Mouse (Mus musculus): ENCODE data around the gene Cdkn2b. TPM values are rescaled to one million over a fixed set of nuclear protein-coding genes. Genes with fewer than 3 reads are reported as not detected.

The Cdkn2b gene
- polyA plus RNA-seq, 1 experiment from 2014 or later: 0.75 TPM

DNA sequence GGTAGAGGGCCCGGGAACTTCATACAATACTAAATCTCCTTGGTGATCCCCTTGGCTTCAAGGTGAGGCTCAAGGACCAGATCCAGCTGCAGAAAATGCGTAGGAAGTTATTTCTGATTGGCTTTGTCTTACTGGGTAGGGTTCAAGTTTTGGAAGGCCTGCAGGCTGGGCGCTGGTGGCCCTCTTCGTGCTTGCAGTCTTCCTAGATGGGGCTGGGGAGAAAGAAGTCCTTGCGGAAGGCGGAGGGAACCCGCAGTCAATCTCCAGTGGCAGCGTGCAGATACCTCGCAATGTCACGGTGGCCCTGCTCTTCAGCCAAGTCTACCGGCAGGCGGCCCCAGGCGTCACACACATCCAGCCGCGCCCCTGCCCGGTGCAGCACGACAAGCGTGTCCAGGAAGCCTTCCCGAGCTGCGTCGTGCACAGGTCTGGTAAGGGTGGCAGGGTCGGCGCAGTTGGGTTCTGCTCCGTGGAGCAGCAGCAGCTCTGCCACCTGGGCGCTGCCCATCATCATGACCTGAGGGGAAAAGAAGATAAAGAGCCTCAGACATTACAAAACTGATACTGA, 4.0 kb downstream of the Cdkn2b start:
- H3K9me3 ChIP-seq: no peaks in the 10 kb centered on the region
- WGBS: 3% methylated on average over 25 of the region's 25 CpGs
- no peak for ATAC-seq (ENCODE audit: extremely low read depth, insufficient number of reproducible peaks, low FRiP score, low TSS enrichment)
- no peak overlapping the region for H3K27ac ChIP-seq (replicated peaks)
- no peaks in the 10 kb centered on the region for H3K36me3 ChIP-seq
- 0 out of 2 replicates have a peak overlapping the region, but pooled peaks have one; percentile 11 for H3K4me2 ChIP-seq
- H3K4me3 ChIP-seq: no peak overlapping the region
- peaks cover 90% of the 10 kb centered on the region for H3K27me3 ChIP-seq (replicated peaks)
- H3K9ac ChIP-seq: no peak overlapping the region
- H3K4me1 ChIP-seq: peaks cover 17% of the 10 kb centered on the region

DNA sequence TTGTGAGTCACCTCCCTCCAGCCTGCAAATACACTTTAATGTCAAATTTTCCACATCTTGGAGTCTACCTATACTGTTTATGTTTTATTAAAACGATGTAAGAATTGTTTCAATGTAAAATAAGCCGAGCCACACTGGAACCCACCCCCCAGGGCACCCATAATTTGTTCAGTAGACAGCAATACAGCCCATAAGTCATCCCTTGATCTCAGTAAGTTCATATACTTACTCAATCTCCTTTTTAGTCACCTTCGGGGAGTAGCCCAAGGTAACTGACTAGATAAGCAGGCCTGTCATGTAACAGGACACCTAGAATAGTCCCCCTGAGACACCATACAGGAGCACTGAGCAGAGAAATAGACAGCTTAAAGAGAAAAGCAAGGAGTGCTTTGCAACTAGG, 5.1 kb downstream of the Cdkn2b start:
- 8% methylated on average over 3 of the region's 3 CpGs for WGBS
- no peak for ATAC-seq (ENCODE audit: extremely low read depth, insufficient number of reproducible peaks, low FRiP score, low TSS enrichment)
- no peaks in the 10 kb centered on the region for H3K9me3 ChIP-seq
- peaks cover 13% of the 10 kb centered on the region for H3K4me1 ChIP-seq
- H3K4me2 ChIP-seq: no peak overlapping the region
- H3K4me3 ChIP-seq: no peak overlapping the region
- no peaks in the 10 kb centered on the region for H3K36me3 ChIP-seq
- no peak overlapping the region for H3K27ac ChIP-seq (replicated peaks)
- no peak overlapping the region for H3K9ac ChIP-seq
- H3K27me3 ChIP-seq (replicated peaks): peaks cover 95% of the 10 kb centered on the region

GRCm38 (mm10) chr4:89303281-89303995, 7.4 kb downstream of the Cdkn2b start:
- Histone ChIP-seq H3K4me2 (peak overlapping the region; percentile 48), H3K4me3 (0 out of 2 replicates have a peak overlapping the region, but pooled peaks have one; percentile 14), H3K9me3 (no peaks in the 10 kb centered on the region), H3K36me3 (no peaks in the 10 kb centered on the region), H3K9ac (no peak overlapping the region), H3K4me1 (0 out of 2 replicates have a peak, but pooled peaks cover 5% of the 10 kb centered on the region), H3K27me3 (replicated peaks) (peaks cover 94% of the 10 kb centered on the region), H3K27ac (replicated peaks) (no peak overlapping the region)
- no peak for ATAC-seq (ENCODE audit: extremely low read depth, insufficient number of reproducible peaks, low FRiP score, low TSS enrichment)
- 2% methylated on average over 14 of the region's 14 CpGs for WGBS

GRCm38 (mm10) chr4:89302129-89302528, 8.7 kb downstream of the Cdkn2b start:
- peaks cover 92% of the 10 kb centered on the region for H3K27me3 ChIP-seq (replicated peaks)
- H3K4me1 ChIP-seq: 0 out of 2 replicates have a peak, but pooled peaks cover 5% of the 10 kb centered on the region
- ATAC-seq (ENCODE audit: extremely low read depth, insufficient number of reproducible peaks, low FRiP score, low TSS enrichment): no peak
- no peaks in the 10 kb centered on the region for H3K36me3 ChIP-seq
- no peak overlapping the region for H3K27ac ChIP-seq (replicated peaks)
- no peak overlapping the region for H3K4me2 ChIP-seq
- 3% methylated on average over 1 of the region's 1 CpGs for WGBS
- H3K9ac ChIP-seq: no peak overlapping the region
- H3K4me3 ChIP-seq: no peak overlapping the region
- H3K9me3 ChIP-seq: no peaks in the 10 kb centered on the region

DNA sequence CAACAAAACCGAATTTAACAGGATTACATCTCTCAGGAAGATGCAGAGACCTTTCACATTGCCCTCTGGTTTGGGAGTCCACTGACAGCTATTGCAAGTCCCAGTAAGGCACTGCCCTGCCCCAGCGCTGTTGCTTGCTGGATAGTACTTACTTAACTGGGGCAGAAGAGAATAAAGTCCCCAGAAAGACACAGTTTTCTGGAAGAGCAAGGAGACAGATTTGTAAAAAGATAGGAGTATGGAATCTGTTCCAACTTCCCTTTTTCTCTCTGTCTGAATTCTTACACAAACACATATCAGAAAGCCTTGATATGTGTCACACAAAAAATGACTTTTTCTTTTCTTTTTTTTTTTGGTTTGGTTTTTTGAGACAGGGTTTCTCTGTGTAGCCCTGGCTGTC, 11.1 kb downstream of the Cdkn2b start:
- Histone ChIP-seq H3K27ac (replicated peaks) (no peak overlapping the region), H3K9ac (no peak overlapping the region), H3K4me2 (no peak overlapping the region), H3K9me3 (no peaks in the 10 kb centered on the region), H3K27me3 (replicated peaks) (peaks cover 91% of the 10 kb centered on the region), H3K4me3 (no peak overlapping the region), H3K36me3 (no peaks in the 10 kb centered on the region), H3K4me1 (0 out of 2 replicates have a peak, but pooled peaks cover 5% of the 10 kb centered on the region)
- ATAC-seq (ENCODE audit: extremely low read depth, insufficient number of reproducible peaks, low FRiP score, low TSS enrichment): no peak
- WGBS: 6% methylated on average over 2 of the region's 2 CpGs

DNA sequence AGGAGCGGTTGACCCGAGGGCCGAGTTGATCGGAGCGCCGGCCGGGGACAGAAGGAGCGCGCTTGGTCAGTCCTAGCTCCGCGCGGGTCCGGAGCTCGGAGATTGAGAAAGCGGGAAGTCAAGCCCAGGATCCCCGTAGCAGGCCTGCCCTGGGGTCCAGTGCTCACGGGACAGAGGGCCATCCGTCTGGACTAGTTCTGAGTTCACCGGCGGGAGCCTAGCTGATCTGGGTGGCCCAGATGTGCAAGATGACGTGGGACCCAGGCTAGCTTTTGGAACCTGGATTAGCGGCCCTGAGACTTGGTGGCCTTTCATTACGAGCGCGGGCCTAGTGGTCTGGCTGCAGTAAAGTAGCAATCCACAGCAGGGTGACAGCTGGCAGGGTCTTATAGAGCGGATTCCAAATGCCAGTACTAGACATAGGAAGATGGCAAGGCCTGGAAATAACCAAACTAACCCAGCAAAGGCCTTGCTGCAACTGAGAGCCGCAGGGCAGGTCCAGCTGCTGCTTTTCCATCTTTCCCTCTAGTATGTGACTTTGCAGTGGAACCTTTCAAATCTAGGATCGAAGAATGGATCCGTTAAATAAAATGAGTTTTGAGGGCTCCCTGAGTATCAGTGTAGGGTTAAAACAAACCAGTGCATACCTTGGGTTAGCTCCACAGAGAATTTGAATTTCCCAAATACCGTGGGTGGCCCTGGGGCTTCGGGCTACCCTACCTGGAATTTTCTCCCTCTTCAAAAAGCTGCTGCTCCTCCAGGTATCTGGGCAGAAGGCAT, 15.2 kb downstream of the Cdkn2b start:
- Histone ChIP-seq H3K4me1 (peaks cover 6% of the 10 kb centered on the region), H3K4me3 (peak overlapping the region; percentile 76), H3K9ac (peak overlapping the region; percentile 77), H3K27me3 (replicated peaks) (peaks cover 92% of the 10 kb centered on the region), H3K36me3 (no peaks in the 10 kb centered on the region), H3K9me3 (no peaks in the 10 kb centered on the region), H3K27ac (replicated peaks) (no peak overlapping the region), H3K4me2 (peak overlapping the region; percentile 97)
- WGBS: 6% methylated on average over 31 of the region's 31 CpGs
- ATAC-seq (ENCODE audit: extremely low read depth, insufficient number of reproducible peaks, low FRiP score, low TSS enrichment): no peak

DNA sequence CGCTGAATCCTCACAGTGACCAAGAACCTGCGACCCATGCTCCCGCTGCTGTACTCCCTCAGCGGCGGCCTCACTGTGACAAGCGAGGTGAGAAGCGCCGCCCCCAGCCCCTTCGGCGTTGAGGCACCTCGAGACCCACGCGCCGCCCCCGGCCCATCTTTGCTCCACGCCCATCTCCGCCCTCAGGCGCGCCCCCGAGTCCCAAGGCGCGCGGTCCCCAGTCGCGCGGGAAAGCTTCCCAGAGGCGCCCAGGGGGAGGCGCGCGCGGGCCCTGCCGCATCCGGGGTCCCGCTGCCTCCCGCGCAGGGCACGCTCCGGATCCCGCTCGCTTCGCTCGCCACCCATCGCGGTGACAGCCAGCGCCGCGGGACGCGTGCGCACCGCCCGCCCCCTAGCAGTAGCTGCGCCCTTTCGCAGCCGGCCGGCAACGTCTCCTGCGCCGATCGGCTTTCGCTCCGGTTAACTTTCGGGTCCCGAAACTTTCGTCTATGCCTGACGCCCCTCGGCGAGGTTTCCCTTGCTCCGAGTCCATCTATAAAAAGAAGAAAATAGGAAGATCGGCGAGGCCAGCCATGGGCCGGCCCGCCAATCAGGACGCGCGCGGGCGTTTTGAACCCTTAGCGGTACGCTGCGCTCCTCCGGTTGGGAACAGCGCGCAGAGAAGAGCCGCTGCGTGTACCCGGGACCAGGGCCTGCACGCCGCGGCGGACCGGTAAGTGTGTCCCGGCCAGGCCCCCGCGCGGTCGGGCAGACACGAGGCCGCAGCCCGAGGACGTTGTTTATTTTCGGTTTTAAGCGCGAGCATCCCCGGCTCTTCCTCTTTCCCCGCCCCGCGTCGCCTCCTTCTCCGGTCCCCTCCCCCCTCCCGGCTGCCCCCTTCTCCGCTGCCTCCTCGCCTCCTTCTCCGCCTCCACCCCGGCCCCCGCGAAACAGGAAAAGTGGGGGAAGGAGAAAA, 16.1 kb downstream of the Cdkn2b start, which contains the start of gene Cdkn2a:
Gene Cdkn2a, minus strand, starts transcription at position 168 of the 955 bp plus-strand sequence.
- peak; percentile 42; the same call in 1 of the 2 replicates for ATAC-seq (ENCODE audit: extremely low read depth, insufficient number of reproducible peaks, low FRiP score, low TSS enrichment)
- 1% methylated on average over 101 of the region's 117 CpGs for WGBS

DNA sequence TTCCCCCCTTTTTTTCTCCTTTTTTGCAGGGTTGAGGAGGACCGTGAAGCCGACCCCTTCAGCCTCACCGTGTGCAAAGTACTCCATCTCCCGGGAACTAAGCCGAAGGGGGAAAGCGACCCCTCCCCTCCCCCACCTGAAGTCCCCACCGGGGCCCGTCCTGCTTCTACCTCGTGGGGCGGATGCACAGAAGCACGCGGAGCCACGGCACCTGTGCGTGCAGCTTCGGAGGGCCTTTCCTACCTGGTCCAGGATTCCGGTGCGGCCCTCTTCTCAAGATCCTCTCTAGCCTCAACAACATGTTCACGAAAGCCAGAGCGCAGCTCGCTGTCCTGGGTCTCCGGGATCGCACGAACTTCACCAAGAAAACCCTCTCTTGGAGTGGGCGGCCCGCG, 16.8 kb downstream of the Cdkn2b start:
- no peaks in the 10 kb centered on the region for H3K36me3 ChIP-seq
- H3K4me2 ChIP-seq: peak overlapping the region; percentile 97
- H3K4me1 ChIP-seq: peaks cover 6% of the 10 kb centered on the region
- H3K9me3 ChIP-seq: no peaks in the 10 kb centered on the region
- peak overlapping the region; percentile 77 for H3K9ac ChIP-seq
- WGBS: under 1% methylated on average over 26 of the region's 26 CpGs
- ATAC-seq (ENCODE audit: extremely low read depth, insufficient number of reproducible peaks, low FRiP score, low TSS enrichment): no peak
- H3K4me3 ChIP-seq: peak overlapping the region; percentile 76
- H3K27ac ChIP-seq (replicated peaks): no peak overlapping the region
- H3K27me3 ChIP-seq (replicated peaks): peaks cover 92% of the 10 kb centered on the region

More for the DNA sequence above, 16.1 kb downstream of the Cdkn2b start, which contains the start of gene Cdkn2a:
- Histone ChIP-seq H3K36me3 (no peaks in the 10 kb centered on the region), H3K27ac (replicated peaks) (no peak within 1 kb of the TSS), H3K9me3 (no peaks in the 10 kb centered on the region), H3K9ac (peak within 1 kb of the TSS; percentile 77), H3K4me2 (peak within 1 kb of the TSS; percentile 97), H3K4me1 (peaks cover 6% of the 10 kb centered on the region), H3K27me3 (replicated peaks) (peaks cover 92% of the 10 kb centered on the region), H3K4me3 (peak within 1 kb of the TSS; percentile 76)

DNA sequence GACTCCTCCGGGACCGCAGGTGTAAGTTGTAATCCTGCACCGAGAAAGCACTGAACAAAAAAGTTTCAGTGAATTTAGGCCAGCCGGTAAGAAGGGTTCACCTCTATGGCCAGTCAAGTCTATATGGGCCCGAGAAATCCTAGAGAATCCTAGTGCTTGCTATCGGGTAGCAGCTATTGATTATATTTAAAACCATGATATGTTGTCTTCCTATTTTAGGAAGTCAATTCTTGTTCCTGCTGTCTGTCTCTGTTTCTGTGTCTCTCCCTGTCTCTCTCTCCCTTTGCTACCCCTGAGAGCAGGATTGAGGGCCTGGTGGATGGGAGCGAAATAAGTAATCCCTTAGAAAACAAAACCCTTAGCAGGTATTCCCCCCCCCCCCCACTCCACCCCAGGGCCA, 17.3 kb downstream of the Cdkn2b start:
- Histone ChIP-seq H3K27ac (replicated peaks) (no peak overlapping the region), H3K4me3 (no peak overlapping the region), H3K9ac (no peak overlapping the region), H3K9me3 (no peaks in the 10 kb centered on the region), H3K4me1 (peaks cover 6% of the 10 kb centered on the region), H3K4me2 (no peak overlapping the region), H3K27me3 (replicated peaks) (peaks cover 96% of the 10 kb centered on the region), H3K36me3 (no peaks in the 10 kb centered on the region)
- ATAC-seq (ENCODE audit: extremely low read depth, insufficient number of reproducible peaks, low FRiP score, low TSS enrichment): no peak
- WGBS: 11% methylated on average over 7 of the region's 7 CpGs

GRCm38 (mm10) chr4:89289028-89289427, 21.8 kb downstream of the Cdkn2b start:
- Histone ChIP-seq H3K9me3 (no peaks in the 10 kb centered on the region), H3K27me3 (replicated peaks) (peaks cover 88% of the 10 kb centered on the region), H3K4me1 (peaks cover under 1% of the 10 kb centered on the region), H3K27ac (replicated peaks) (no peak overlapping the region), H3K4me3 (no peak overlapping the region), H3K36me3 (no peaks in the 10 kb centered on the region), H3K4me2 (no peak overlapping the region), H3K9ac (no peak overlapping the region)
- ATAC-seq (ENCODE audit: extremely low read depth, insufficient number of reproducible peaks, low FRiP score, low TSS enrichment): no peak
- 7% methylated on average over 4 of the region's 4 CpGs for WGBS

Measured in heart, embryonic 13.5 days (tissue).